Mouse (Mus musculus): ENCODE results near the gene Cmklr1. TPM values are rescaled to one million over a fixed set of nuclear protein-coding genes. Genes with fewer than 3 reads are reported as not detected.

Gene Cmklr1
- polyA plus RNA-seq, 1 experiment from 2014 or later, result 2.2 TPM

- Histone ChIP-seq H3K27ac (replicated peaks in 1 of 2; ENCODE audit: control insufficient read depth in 1 of 2, insufficient read depth in 1 of 2, low read depth in 2 of 2, low read length in 2 of 2) (no peak overlapping the region), H3K36me3 (ENCODE audit: control insufficient read depth, insufficient read depth, low read length) (no peaks in the 10 kb centered on the region), H3K27me3 (ENCODE audit: control insufficient read depth, insufficient read depth, low read length) (no peaks in the 10 kb centered on the region), H3K9me3 (ENCODE audit: control insufficient read depth, low read length) (no peaks in the 10 kb centered on the region), H3K9ac (ENCODE audit: low read length) (no peak overlapping the region), H3K4me3 (ENCODE audit: control insufficient read depth in 1 of 2, insufficient read depth in 1 of 2, low read depth in 1 of 2, low read length in 2 of 2) (no peak overlapping the region), H3K4me1 (ENCODE audit: control insufficient read depth in 2 of 2, insufficient read depth in 2 of 2, low read length in 2 of 2) (no peaks in the 10 kb centered on the region), H3K4me2 (ENCODE audit: low read length) (no peak overlapping the region)
- no peak for ATAC-seq (ENCODE audit: insufficient number of reproducible peaks, insufficient read depth, low FRiP score, low read depth)
- WGBS, result 75% methylated on average over 3 of the region's 3 CpGs
Observed at GRCm38 (mm10) chr5:113600181-113600580, 50.0 kb downstream of the Cmklr1 start.

DNA sequence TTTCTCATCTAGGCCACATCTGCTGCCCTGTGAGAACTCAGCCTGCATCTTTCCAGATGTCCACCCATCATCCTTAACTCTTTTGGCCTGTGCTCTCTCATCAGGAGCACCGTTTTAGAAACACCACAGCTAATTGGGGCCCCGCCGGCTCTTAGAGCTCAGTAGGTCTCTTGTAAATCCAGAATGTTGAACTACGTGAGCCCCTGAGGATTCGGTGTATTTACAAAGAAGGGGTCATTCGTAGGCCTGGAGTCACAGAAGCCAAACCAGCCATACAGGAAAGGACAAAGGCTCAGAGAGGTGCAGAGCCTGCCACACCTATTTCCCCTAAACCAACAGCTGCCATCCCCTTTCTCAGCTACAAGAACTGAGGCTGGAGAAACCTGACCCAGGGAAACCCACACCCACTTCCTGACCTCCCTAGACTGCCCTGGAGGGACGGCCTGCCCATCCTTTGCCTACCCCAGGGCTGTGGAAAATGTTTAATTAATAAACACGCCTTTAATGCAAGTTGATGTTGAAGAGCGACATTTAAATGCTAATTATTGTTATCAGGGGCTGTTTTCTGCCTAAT, 53.4 kb downstream of the Cmklr1 start:
- 67% methylated on average over 9 of the region's 9 CpGs for WGBS
- Histone ChIP-seq H3K4me3 (ENCODE audit: control insufficient read depth in 1 of 2, insufficient read depth in 1 of 2, low read depth in 1 of 2, low read length in 2 of 2) (no peak overlapping the region), H3K27ac (replicated peaks in 1 of 2; ENCODE audit: control insufficient read depth in 1 of 2, insufficient read depth in 1 of 2, low read depth in 2 of 2, low read length in 2 of 2) (no peak overlapping the region), H3K4me2 (ENCODE audit: low read length) (no peak overlapping the region), H3K9me3 (ENCODE audit: control insufficient read depth, low read length) (no peaks in the 10 kb centered on the region), H3K27me3 (ENCODE audit: control insufficient read depth, insufficient read depth, low read length) (peaks cover 4% of the 10 kb centered on the region), H3K4me1 (ENCODE audit: control insufficient read depth in 2 of 2, insufficient read depth in 2 of 2, low read length in 2 of 2) (no peaks in the 10 kb centered on the region), H3K9ac (ENCODE audit: low read length) (no peak overlapping the region), H3K36me3 (ENCODE audit: control insufficient read depth, insufficient read depth, low read length) (no peaks in the 10 kb centered on the region)
- no peak for ATAC-seq (ENCODE audit: insufficient number of reproducible peaks, insufficient read depth, low FRiP score, low read depth)

GRCm38 (mm10) chr5:113596252-113596651, 54.0 kb downstream of the Cmklr1 start:
- Histone ChIP-seq H3K27me3 (ENCODE audit: control insufficient read depth, insufficient read depth, low read length) (peaks cover 7% of the 10 kb centered on the region), H3K4me3 (ENCODE audit: control insufficient read depth in 1 of 2, insufficient read depth in 1 of 2, low read depth in 1 of 2, low read length in 2 of 2) (no peak overlapping the region), H3K4me1 (ENCODE audit: control insufficient read depth in 2 of 2, insufficient read depth in 2 of 2, low read length in 2 of 2) (no peaks in the 10 kb centered on the region), H3K9me3 (ENCODE audit: control insufficient read depth, low read length) (no peaks in the 10 kb centered on the region), H3K4me2 (ENCODE audit: low read length) (no peak overlapping the region), H3K27ac (replicated peaks in 1 of 2; ENCODE audit: control insufficient read depth in 1 of 2, insufficient read depth in 1 of 2, low read depth in 2 of 2, low read length in 2 of 2) (no peak overlapping the region), H3K36me3 (ENCODE audit: control insufficient read depth, insufficient read depth, low read length) (no peaks in the 10 kb centered on the region), H3K9ac (ENCODE audit: low read length) (no peak overlapping the region)
- WGBS, result 80% methylated on average over 9 of the region's 9 CpGs
- no peak for ATAC-seq (ENCODE audit: insufficient number of reproducible peaks, insufficient read depth, low FRiP score, low read depth)

GRCm38 (mm10) chr5:113593911-113594705, 56.1 kb downstream of the Cmklr1 start:
- WGBS, result 78% methylated on average over 6 of the region's 6 CpGs
- no peak for ATAC-seq (ENCODE audit: insufficient number of reproducible peaks, insufficient read depth, low FRiP score, low read depth)

DNA sequence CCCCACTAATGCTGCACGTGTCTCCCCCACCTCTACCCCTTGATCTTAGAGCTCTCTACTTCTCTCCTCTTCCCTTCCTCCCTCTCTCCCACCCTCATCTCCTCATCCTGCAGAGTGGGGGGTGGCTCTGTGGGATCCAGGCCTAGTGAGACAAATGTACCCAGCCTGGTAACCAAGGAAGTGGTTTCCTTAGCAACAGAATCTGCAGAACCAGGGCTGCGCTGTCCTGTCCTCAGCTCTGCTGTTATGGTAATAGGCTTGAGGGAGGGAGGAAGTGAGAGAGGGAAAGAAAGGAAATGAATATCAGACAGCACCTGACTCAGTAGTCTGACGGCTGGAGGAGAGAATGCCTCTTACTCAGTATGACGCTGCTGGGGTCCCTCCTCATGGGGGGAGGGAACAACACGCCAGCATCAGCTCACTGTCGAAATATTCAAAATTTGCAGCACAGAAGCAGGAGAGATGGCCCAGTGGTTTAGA, 58.4 kb downstream of the Cmklr1 start:
- H3K27me3 ChIP-seq (ENCODE audit: control insufficient read depth, insufficient read depth, low read length), result peaks cover 7% of the 10 kb centered on the region
- H3K9me3 ChIP-seq (ENCODE audit: control insufficient read depth, low read length), result no peaks in the 10 kb centered on the region
- H3K4me2 ChIP-seq (ENCODE audit: low read length), result no peak overlapping the region
- H3K4me1 ChIP-seq (ENCODE audit: control insufficient read depth in 2 of 2, insufficient read depth in 2 of 2, low read length in 2 of 2), result no peaks in the 10 kb centered on the region
- no peak for ATAC-seq (ENCODE audit: insufficient number of reproducible peaks, insufficient read depth, low FRiP score, low read depth)
- H3K9ac ChIP-seq (ENCODE audit: low read length), result no peak overlapping the region
- no peaks in the 10 kb centered on the region for H3K36me3 ChIP-seq (ENCODE audit: control insufficient read depth, insufficient read depth, low read length)
- H3K4me3 ChIP-seq (ENCODE audit: control insufficient read depth in 1 of 2, insufficient read depth in 1 of 2, low read depth in 1 of 2, low read length in 2 of 2), result no peak overlapping the region
- 10% methylated on average over 6 of the region's 6 CpGs for WGBS
- no peak overlapping the region for H3K27ac ChIP-seq (replicated peaks in 1 of 2; ENCODE audit: control insufficient read depth in 1 of 2, insufficient read depth in 1 of 2, low read depth in 2 of 2, low read length in 2 of 2)

More at GRCm38 (mm10) chr5:113593911-113594705, 56.1 kb downstream of the Cmklr1 start:
- H3K36me3 ChIP-seq (ENCODE audit: control insufficient read depth, insufficient read depth, low read length), result no peaks in the 10 kb centered on the region
- H3K27me3 ChIP-seq (ENCODE audit: control insufficient read depth, insufficient read depth, low read length), result peaks cover 7% of the 10 kb centered on the region
- no peaks in the 10 kb centered on the region for H3K4me1 ChIP-seq (ENCODE audit: control insufficient read depth in 2 of 2, insufficient read depth in 2 of 2, low read length in 2 of 2)
- H3K27ac ChIP-seq (replicated peaks in 1 of 2; ENCODE audit: control insufficient read depth in 1 of 2, insufficient read depth in 1 of 2, low read depth in 2 of 2, low read length in 2 of 2), result no peak overlapping the region
- no peak overlapping the region for H3K4me2 ChIP-seq (ENCODE audit: low read length)
- H3K4me3 ChIP-seq (ENCODE audit: control insufficient read depth in 1 of 2, insufficient read depth in 1 of 2, low read depth in 1 of 2, low read length in 2 of 2), result no peak overlapping the region
- no peak overlapping the region for H3K9ac ChIP-seq (ENCODE audit: low read length)
- no peaks in the 10 kb centered on the region for H3K9me3 ChIP-seq (ENCODE audit: control insufficient read depth, low read length)

- H3K9ac ChIP-seq (ENCODE audit: low read length), result no peak overlapping the region
- H3K36me3 ChIP-seq (ENCODE audit: control insufficient read depth, insufficient read depth, low read length), result no peaks in the 10 kb centered on the region
- ATAC-seq (ENCODE audit: insufficient number of reproducible peaks, insufficient read depth, low FRiP score, low read depth), result no peak
- peaks cover 7% of the 10 kb centered on the region for H3K27me3 ChIP-seq (ENCODE audit: control insufficient read depth, insufficient read depth, low read length)
- WGBS, result 21% methylated on average over 3 of the region's 3 CpGs
- no peak overlapping the region for H3K4me3 ChIP-seq (ENCODE audit: control insufficient read depth in 1 of 2, insufficient read depth in 1 of 2, low read depth in 1 of 2, low read length in 2 of 2)
- no peaks in the 10 kb centered on the region for H3K4me1 ChIP-seq (ENCODE audit: control insufficient read depth in 2 of 2, insufficient read depth in 2 of 2, low read length in 2 of 2)
- no peak overlapping the region for H3K27ac ChIP-seq (replicated peaks in 1 of 2; ENCODE audit: control insufficient read depth in 1 of 2, insufficient read depth in 1 of 2, low read depth in 2 of 2, low read length in 2 of 2)
- H3K4me2 ChIP-seq (ENCODE audit: low read length), result no peak overlapping the region
- H3K9me3 ChIP-seq (ENCODE audit: control insufficient read depth, low read length), result no peaks in the 10 kb centered on the region
Observed at GRCm38 (mm10) chr5:113591166-113591565, 59.1 kb downstream of the Cmklr1 start.

DNA sequence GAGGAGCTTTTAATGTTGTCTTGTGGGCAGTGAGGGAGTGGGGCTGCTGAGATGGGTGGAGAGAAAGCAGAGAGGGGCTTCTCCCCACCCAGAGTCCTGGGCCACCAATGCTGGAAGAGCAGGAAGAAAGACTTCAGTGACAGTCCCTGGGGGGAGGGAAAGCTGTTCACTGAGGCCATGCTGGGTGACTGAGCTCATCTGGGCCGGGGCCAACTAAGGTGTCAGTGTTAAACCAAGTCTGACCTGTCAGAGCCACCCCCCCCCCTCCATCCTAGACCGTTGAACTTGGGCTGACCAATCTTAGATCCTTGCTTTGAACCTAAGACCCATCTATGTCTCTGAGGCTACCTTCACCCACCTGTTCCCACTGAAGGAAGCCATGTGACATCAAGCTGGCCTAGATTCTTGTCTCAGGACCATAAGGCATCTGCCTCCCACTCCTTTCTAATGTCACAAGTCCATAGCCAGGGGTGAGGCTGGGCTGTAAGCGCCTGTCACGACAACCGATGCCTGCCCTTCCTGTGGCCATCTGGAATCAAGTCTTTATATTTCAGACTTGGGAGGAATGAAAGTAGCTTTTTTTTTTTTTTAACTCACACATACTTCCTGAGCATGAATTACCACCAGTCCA, 60.1 kb downstream of the Cmklr1 start:
- Histone ChIP-seq H3K4me3 (ENCODE audit: control insufficient read depth in 1 of 2, insufficient read depth in 1 of 2, low read depth in 1 of 2, low read length in 2 of 2) (no peak overlapping the region), H3K4me1 (ENCODE audit: control insufficient read depth in 2 of 2, insufficient read depth in 2 of 2, low read length in 2 of 2) (no peaks in the 10 kb centered on the region), H3K27me3 (ENCODE audit: control insufficient read depth, insufficient read depth, low read length) (peaks cover 7% of the 10 kb centered on the region), H3K27ac (replicated peaks in 1 of 2; ENCODE audit: control insufficient read depth in 1 of 2, insufficient read depth in 1 of 2, low read depth in 2 of 2, low read length in 2 of 2) (no peak overlapping the region), H3K36me3 (ENCODE audit: control insufficient read depth, insufficient read depth, low read length) (no peaks in the 10 kb centered on the region), H3K9me3 (ENCODE audit: control insufficient read depth, low read length) (no peaks in the 10 kb centered on the region), H3K9ac (ENCODE audit: low read length) (no peak overlapping the region), H3K4me2 (ENCODE audit: low read length) (no peak overlapping the region)
- no peak for ATAC-seq (ENCODE audit: insufficient number of reproducible peaks, insufficient read depth, low FRiP score, low read depth)
- 71% methylated on average over 5 of the region's 5 CpGs for WGBS

Measured in heart, embryonic 14.5 days (tissue).